Mouse (Mus musculus) layer of hippocampus, adult 8-10 months (tissue): ENCODE data around the gene Tmem174. TPM values are rescaled to one million over a fixed set of nuclear protein-coding genes. Genes with fewer than 3 reads are reported as not detected.

Experiments used
- DNase-seq, 2 experiments: peaks; one replicate each; pipeline ENCODE4 v3.0.0; 2022; ENCODE audit warnings: low spot score in 2 of 2
- total RNA-seq, 4 experiments: library from RNA; stranded (reverse); gene quantifications; 2 replicates each; pipeline ENCODE4 v1.2.4; 2022

Tmem174 gene
- total RNA-seq, 4 experiments from 2014 or later: 0.23 to 0.33 TPM; not detected in 2

GRCm38 (mm10) chr13:98633641-98634484 is 3.3 kb downstream of the Tmem174 start:
- DNase-seq: peak in 1 of 2 experiments; percentile 26

GRCm38 (mm10) chr13:98632306-98632942 is 4.8 kb downstream of the Tmem174 start:
- no peak for DNase-seq

DNA sequence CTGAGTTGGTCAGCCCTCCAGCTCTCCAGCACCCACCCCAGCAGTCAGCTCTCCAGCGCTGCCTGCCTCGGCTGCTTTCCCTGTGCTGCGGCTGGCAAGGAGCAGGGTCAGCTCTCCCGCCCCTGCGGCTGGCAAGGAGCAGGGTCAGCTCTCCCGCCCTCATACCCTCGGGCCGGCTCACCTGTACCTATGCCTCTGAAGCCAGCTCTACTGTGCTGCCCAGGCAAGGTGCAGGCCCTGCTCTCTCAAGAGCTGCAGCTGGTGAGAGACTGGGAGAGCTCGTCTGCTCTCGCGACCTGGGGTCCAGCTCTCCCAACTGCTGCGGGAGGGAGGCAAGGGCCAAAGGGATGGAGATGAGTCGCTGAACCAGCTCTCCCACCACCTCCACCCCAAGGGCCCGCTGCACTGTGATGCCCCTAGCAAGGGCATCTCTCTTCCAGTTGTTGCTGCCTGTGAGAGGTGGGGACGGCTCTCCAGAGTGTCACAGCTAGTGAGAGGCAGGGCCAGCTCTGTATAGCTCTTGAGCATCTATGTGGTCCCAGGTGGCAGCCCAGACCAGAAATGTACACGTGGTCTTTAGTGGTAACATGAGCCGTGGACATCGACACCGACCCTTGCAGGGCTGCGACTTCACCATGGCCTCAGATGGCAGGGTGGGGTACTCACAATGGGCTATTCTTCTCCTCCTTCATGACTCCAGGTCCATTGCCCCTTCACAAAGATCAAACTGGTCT is 5.9 kb downstream of the Tmem174 start:
- DNase-seq: no peak

DNA sequence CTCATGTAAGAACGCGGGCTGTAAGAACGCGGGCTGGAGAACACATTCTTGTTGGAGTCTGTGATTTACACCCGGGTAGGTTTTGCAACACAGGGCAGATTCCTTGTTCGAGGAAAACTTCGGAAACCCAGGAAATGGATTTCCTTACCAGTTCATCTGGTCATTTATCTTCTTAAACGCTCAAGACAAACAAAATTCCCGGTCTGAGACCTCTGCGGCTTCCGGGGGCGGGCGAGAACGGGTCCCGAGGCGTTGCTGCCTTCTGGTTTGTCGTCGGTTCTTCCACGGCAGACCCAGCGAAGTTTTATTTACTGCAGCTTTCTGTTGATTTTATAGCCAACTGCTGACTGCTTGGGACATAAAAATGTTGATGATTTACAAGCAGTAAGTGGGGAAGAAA is 10.5 kb downstream of the Tmem174 start:
- DNase-seq: no peak

GRCm38 (mm10) chr13:98624506-98624905 is 12.7 kb downstream of the Tmem174 start:
- no peak for DNase-seq

- DNase-seq: no peak
Observed at GRCm38 (mm10) chr13:98622881-98623549, 14.2 kb downstream of the Tmem174 start.

DNA sequence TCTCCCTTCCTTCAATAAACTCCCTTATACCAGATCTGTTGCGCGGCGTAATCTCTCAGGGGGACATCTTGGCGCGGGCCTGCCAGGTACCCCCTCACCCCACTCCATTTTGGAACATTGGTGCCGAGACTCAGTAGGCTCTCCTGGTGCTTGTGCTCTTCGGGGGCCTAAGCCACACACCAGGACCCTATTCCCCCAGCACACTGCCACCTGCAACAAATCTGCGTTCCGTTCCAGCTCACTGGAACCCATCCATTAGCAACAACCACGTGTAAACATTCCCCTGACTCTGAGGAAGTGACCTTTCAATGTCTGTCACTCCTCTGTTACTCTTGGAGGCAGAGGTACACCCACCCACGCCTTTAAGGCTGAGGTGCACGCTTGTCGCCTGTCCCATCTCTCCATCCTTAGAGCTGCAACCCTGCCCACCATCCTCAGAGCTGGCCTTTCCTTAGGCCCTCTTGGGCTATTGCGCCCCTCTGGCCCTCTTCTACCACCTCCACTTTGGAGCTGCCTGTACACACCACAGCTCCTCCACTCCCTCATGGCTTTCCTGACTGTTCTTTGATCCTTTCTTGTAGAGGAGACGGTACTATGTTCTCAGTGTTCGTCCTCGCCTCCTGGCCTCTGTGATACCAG is 19.7 kb downstream of the Tmem174 start:
- DNase-seq: no peak

DNA sequence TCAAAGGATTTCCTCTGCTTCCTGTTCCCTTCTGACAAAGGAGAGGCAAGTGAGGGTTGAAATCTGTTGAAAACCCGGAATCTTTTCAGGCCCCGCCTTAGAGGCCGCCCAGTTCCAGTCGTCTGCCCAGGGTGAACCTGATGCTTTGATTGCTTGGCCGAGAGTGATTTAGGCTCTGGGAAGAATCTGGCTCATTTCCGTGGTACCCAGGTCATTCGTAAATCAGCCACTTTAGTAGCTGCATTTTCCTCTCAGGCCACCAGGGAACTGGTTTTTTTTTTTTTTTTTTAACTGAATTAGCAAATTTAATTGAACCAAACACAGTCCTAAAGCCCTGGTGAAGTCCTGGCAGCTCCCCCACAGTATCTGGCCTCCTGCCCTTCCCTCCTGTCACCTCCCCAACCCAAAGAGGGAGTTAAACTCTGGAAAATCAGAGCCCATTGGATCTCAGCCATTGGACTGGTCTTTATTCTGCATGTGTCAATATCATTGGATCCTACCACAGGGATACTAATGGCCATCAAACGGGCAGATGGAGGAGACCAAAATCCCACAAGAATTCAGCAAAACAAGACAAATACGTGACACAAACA is 29.2 kb downstream of the Tmem174 start:
- DNase-seq: no peak

- DNase-seq: no peak
Observed at GRCm38 (mm10) chr13:98603799-98604198, 33.4 kb downstream of the Tmem174 start.

DNA sequence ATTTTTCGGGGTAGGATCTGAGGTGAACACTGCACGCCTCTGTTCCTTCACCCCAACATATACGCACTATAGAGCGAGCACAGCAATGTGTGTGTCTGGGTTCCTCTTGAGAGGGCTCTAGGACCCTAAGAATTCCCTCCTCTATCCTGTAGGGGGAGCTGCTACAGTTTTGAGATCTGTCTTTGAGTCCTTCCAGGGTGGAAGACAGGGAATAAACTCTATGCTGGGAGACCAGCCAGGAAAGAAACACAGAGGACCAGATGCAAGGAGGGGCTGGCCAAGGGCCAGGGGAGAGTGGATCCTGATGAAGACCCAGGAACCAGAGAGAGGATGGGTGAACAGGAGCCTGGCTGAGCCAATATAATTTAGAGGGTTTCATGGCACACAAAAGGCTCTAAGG is 40.5 kb downstream of the Tmem174 start:
- DNase-seq: no peak

- DNase-seq: no peak
Observed at GRCm38 (mm10) chr13:98594726-98595141, 42.5 kb downstream of the Tmem174 start.

DNA sequence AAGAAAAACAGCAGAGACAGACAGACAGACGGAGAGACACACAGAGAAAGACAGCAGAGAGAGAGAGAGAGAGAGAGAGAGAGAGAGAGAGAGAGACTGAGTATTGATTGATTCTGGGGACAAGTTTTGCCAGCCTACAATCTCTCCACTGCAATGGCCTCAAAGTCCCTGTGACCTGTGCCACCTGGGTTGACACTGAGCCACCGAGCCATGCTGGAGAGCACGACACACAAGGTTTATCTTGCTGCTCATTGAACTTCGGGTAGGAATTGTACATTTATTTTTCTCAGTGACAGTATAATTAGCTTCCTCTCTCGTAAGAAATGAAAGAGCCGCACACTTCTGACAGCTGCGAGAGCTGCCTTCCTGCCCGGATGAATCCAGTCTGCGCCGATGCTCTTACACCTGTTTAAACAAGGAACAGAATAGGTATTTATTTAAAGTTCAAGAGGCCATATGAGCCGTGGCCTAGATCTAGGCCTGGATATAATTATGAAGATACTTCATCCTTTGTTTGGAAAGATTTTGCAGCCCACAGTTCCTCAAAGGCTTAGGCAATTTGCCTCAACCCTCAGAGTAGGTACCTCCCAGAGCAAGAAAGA is 43.2 kb downstream of the Tmem174 start:
- no peak for DNase-seq

GRCm38 (mm10) chr13:98591406-98591805 is 45.8 kb downstream of the Tmem174 start:
- no peak for DNase-seq

- no peak for DNase-seq
Observed at GRCm38 (mm10) chr13:98590693-98591389, 46.4 kb downstream of the Tmem174 start.

- no peak for DNase-seq
Observed at GRCm38 (mm10) chr13:98589572-98589971, 47.6 kb downstream of the Tmem174 start.

GRCm38 (mm10) chr13:98588951-98589501 is 48.2 kb downstream of the Tmem174 start:
- peak; percentile 37 to 66 for DNase-seq

DNA sequence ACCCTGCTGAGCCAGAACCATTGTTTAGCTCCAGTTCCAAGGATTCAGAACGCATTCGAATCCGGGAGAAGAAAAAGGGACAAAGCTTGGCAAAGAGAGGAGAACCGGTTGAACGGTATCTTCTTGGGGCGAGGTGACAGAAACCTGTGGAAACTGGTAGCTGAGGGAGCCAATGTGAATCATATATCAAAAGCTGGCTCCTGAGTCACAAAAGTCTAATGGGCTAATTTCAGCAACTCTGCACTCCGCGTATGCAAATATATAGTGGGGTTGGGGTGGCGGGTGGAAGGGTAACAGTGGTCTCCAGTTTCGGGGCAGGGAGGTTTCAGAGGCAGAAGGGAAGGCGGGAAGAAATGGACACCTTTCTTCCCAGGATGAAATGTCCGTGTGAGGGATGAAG is 48.7 kb downstream of the Tmem174 start:
- no peak for DNase-seq

DNA sequence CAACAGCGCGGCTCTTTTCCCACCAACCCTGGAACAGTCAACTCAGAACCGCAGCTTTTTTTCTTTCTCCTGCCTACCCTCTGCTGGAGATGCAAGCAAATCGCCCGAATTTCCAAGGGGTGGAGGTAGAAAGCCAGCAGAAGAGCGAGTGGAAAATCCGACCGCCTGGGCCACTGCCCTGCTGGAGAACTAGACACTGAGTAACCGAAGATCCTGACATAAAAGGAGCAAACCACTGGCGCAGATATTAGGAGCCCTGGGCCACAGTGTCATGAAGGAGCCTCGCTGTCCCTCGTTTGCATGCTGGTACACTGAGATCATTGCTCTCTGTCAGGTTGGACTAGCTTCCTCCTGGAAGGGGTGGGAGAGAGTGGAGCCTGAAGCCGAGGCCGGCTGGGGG is 49.6 kb downstream of the Tmem174 start:
- no peak for DNase-seq

- no peak for DNase-seq
Observed at GRCm38 (mm10) chr13:98586817-98587575, 50.2 kb downstream of the Tmem174 start.
